Mouse (Mus musculus) adrenal gland, postnatal 14 days (tissue): ENCODE measurements at regions not wholly inside any gene's neighbourhood (a gene's known extent, or its start where the extent isn't known, plus 50 kb on each side); places are given as distances from the start of the nearest gene placed in this dataset.
A peak's percentile ranks its signal among the peaks of the same experiment; 100 is the strongest.

ENCODE experiments used
- DNase-seq: peaks from one replicate; pipeline ENCODE4 v3.0.0; 2021; ENCODE audit warnings: mixed read lengths

- DNase-seq: no peak
Observed at GRCm38 (mm10) chr11:79881812-79882211, 80.4 kb downstream of the Utp6 start.

- DNase-seq: peak; percentile 78
Observed at GRCm38 (mm10) chr11:79878091-79878490, 84.1 kb downstream of the Utp6 start.

- DNase-seq: peak; percentile 49
Observed at GRCm38 (mm10) chr11:79877184-79877745, 84.9 kb downstream of the Utp6 start.

- DNase-seq: no peak
Observed at GRCm38 (mm10) chr11:79871783-79872628, 90.2 kb downstream of the Utp6 start.

GRCm38 (mm10) chr11:79870189-79870588 lies 92.0 kb downstream of the Utp6 start:
- DNase-seq: peak; percentile 45

GRCm38 (mm10) chr11:79869009-79869408 lies 93.2 kb downstream of the Utp6 start:
- DNase-seq: no peak

- DNase-seq: peak; percentile 48
Observed at GRCm38 (mm10) chr11:79864836-79865235, 97.4 kb downstream of the Utp6 start.

- no peak for DNase-seq
Observed at GRCm38 (mm10) chr11:79863487-79864175, 98.6 kb downstream of the Utp6 start.

- DNase-seq: no peak
Observed at GRCm38 (mm10) chr11:79860611-79861067, 101.6 kb downstream of the Utp6 start.

- no peak for DNase-seq
Observed at GRCm38 (mm10) chr11:79856376-79856775, 105.8 kb downstream of the Utp6 start.

- DNase-seq: no peak
Observed at GRCm38 (mm10) chr11:79849545-79849944, 112.6 kb downstream of the Utp6 start.

GRCm38 (mm10) chr11:79844436-79844835 lies 117.8 kb downstream of the Utp6 start:
- no peak for DNase-seq

- DNase-seq: peak; percentile 57
Observed at GRCm38 (mm10) chr11:79843021-79843420, 119.2 kb downstream of the Utp6 start.

- no peak for DNase-seq
Observed at GRCm38 (mm10) chr11:79839973-79840372, 122.2 kb downstream of the Utp6 start.

- DNase-seq: no peak
Observed at GRCm38 (mm10) chr11:79838051-79838450, 124.1 kb downstream of the Utp6 start.

- peak; percentile 37 for DNase-seq
Observed at GRCm38 (mm10) chr11:79837076-79837990, 124.9 kb downstream of the Utp6 start.

- DNase-seq: no peak
Observed at GRCm38 (mm10) chr11:79835873-79836272, 126.3 kb downstream of the Utp6 start.

- DNase-seq: no peak
Observed at GRCm38 (mm10) chr11:79833817-79834216, 128.4 kb downstream of the Utp6 start.

GRCm38 (mm10) chr11:79831591-79832320 lies 130.4 kb downstream of the Utp6 start:
- DNase-seq: peak; percentile 43

- no peak for DNase-seq
Observed at GRCm38 (mm10) chr11:79830567-79831055, 131.6 kb downstream of the Utp6 start.

GRCm38 (mm10) chr11:79827034-79827433 lies 135.2 kb downstream of the Utp6 start:
- DNase-seq: no peak
